Mouse (Mus musculus): Measurements from ENCODE around the gene Prpf19. TPM values are rescaled to one million over a fixed set of nuclear protein-coding genes. Genes with fewer than 3 reads are reported as not detected.

Prpf19 gene
- polyA plus RNA-seq, 1 experiment from 2014 or later: 43.5 TPM

DNA sequence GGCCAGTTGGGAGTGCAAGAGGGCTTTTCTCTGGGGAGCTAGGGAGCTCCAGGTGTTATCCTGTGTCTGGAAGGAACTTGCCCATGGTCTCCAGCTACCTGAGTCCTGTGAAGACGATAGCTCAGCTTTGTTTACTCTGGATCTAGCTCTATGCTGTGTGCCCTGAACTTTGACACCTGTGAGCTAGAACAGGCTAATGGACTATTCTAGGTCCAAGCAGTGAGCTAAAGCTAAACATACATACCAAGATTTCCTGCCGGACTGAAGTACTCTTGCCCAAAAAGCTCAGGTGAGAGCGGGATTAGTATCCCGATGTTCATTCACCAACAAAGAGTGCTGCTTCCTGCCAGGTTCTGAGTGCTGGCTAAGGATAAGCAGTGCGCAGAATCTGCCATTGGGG lies 9.5 kb downstream of the Prpf19 start:
- no peaks in the 10 kb centered on the region for H3K4me1 ChIP-seq (replicated peaks)
- H3K9me3 ChIP-seq: no peaks in the 10 kb centered on the region
- no peak for DNase-seq (ENCODE audit: low spot score)
- H3K27me3 ChIP-seq (ENCODE audit: insufficient read depth, poor library complexity, severe bottlenecking): no peaks in the 10 kb centered on the region
- peaks cover 96% of the 10 kb centered on the region for H3K36me3 ChIP-seq
- H3K27ac ChIP-seq: no peak overlapping the region
- 94% methylated on average over 5 of the region's 5 CpGs for WGBS
- H3K4me3 ChIP-seq: no peak overlapping the region

DNA sequence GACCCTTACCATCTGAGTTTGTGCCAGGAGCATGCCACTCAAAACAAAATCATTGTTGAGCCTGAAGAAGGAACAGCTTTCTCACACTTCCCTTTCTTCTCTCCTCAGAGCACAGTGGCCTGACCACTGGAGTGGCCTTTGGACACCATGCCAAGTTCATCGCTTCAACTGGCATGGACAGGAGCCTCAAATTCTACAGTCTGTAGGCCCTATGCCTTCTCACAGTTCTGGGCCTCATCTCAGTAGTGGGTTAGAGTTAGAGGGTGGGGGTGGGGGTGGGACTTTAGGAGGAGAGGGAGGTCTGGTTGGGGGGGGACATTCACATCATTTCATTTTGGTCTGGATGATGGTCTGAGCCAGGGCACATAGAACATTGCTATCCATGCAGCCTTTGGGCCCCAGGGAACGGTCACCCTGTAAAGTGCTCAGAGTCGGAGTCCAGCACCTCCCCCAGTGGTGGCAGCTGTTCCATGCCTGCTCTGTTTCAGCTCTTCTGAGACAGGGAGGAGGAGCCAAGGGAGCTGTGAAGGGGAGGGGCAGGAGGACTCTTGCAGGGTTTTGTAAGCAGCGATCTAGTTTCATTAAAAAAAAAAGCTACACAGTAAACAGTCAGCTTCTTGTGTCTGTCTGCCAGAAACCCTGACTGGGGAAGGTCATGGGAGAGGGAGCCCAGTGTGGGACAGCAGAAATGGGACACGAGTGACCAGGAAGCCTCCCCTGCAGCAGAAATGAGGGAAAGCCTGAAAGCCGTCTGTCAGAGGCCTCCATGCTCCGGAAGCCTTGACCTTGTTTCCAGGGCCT lies 10.1 kb downstream of the Prpf19 start:
- Histone ChIP-seq H3K4me1 (replicated peaks) (no peaks in the 10 kb centered on the region), H3K36me3 (peaks cover 89% of the 10 kb centered on the region), H3K9me3 (no peaks in the 10 kb centered on the region), H3K4me3 (no peak overlapping the region), H3K27me3 (ENCODE audit: insufficient read depth, poor library complexity, severe bottlenecking) (no peaks in the 10 kb centered on the region), H3K27ac (no peak overlapping the region)
- DNase-seq (ENCODE audit: low spot score): no peak
- WGBS: 73% methylated on average over 7 of the region's 7 CpGs

DNA sequence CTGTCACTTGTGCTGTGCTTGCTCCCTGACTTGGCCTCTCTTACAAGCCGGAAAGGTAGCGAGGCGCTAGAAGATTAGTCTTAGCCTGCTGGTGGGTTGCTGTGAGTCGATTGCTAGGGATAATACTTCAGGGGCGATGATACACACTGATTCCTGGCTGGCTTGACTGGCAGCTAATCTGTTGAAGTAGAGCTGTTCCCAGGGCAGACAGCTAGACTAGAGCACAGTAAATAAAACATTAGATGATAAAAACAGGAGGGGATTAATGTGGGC lies 10.6 kb downstream of the Prpf19 start:
- Histone ChIP-seq H3K36me3 (peaks cover 84% of the 10 kb centered on the region), H3K27me3 (ENCODE audit: insufficient read depth, poor library complexity, severe bottlenecking) (no peaks in the 10 kb centered on the region), H3K9me3 (no peaks in the 10 kb centered on the region), H3K4me1 (replicated peaks) (no peaks in the 10 kb centered on the region), H3K27ac (no peak overlapping the region), H3K4me3 (no peak overlapping the region)
- WGBS: 93% methylated on average over 5 of the region's 5 CpGs
- no peak for DNase-seq (ENCODE audit: low spot score)

DNA sequence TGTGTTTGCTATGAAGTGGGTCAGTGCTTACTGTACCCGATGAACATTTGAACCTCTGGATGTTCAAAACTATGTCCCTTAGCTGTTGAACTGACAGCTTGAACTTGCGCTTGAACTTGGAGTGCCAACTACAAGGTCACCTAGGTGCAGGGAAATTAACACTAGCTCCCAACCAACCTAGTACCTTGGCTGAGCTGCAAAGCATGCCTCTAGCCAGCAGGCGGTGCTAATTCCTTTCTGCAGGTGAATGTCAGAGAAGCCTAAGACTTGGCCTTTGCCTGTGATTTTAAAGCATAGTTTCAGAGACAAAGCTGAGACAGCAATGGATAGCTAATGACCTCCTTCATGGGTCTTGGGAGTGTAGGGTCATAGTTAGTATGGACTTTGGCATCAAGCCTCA lies 12.9 kb downstream of the Prpf19 start:
- Histone ChIP-seq H3K27ac (no peak overlapping the region), H3K36me3 (peaks cover 62% of the 10 kb centered on the region), H3K4me1 (replicated peaks) (no peaks in the 10 kb centered on the region), H3K4me3 (no peak overlapping the region), H3K9me3 (no peaks in the 10 kb centered on the region), H3K27me3 (ENCODE audit: insufficient read depth, poor library complexity, severe bottlenecking) (no peaks in the 10 kb centered on the region)
- WGBS: 59% methylated on average over 3 of the region's 3 CpGs
- DNase-seq (ENCODE audit: low spot score): peak; percentile 45

DNA sequence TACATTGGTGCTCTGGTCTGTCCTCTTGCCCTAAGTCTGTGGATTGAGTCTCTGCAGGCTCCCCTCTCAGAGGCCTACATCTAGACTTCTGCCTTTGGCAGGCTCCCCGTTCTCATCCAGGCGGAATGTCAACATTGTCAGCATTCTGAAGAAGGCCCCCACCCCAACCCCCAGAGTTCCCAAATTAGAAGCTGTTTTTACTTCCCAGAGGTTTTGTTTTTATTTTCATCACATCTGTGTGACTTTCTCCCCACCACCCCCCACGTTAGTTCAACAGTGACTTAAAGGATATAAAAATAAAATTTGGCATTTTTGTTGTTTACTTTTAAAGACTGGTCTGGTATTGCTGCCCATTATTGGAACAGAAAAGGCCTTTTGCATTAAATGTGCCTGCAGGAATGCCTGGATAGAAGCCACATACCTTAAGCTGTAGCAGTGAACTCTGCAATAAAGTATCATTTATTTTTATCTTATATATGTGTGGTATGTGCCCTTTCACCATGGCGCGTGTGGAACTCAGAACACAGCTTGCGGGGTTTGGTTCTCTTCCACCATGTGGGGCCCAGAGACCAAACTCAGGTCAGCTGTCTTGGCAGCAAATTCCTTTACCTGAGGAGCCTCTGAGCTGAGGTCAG lies 14.2 kb downstream of the Prpf19 start:
- Histone ChIP-seq H3K36me3 (peaks cover 49% of the 10 kb centered on the region), H3K4me1 (replicated peaks) (no peaks in the 10 kb centered on the region), H3K4me3 (no peak overlapping the region), H3K27me3 (ENCODE audit: insufficient read depth, poor library complexity, severe bottlenecking) (no peaks in the 10 kb centered on the region), H3K27ac (no peak overlapping the region), H3K9me3 (no peaks in the 10 kb centered on the region)
- WGBS: 84% methylated on average over 6 of the region's 6 CpGs
- no peak for DNase-seq (ENCODE audit: low spot score)

DNA sequence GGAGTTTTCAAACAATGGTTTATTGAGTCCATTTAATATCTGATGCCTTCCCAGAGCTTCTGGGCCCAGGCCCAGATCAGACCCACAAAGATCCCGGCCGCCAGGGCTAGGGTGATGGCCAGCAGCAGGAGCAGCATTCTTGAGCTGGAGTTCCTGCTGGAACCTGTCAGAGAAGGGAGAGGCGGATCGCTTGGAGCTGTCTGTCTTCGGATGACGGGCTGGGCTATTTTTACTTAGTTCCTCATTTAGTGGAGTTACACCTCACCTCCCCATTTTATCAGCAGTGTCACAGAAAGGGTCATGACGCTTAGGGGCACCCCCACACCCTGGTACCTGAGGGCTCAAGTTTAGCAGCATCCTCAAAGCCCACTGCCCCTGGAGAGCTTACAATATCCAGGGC lies 19.3 kb downstream of the Prpf19 start:
- H3K27ac ChIP-seq: no peak overlapping the region
- 80% methylated on average over 7 of the region's 7 CpGs for WGBS
- no peaks in the 10 kb centered on the region for H3K4me1 ChIP-seq (replicated peaks)
- no peaks in the 10 kb centered on the region for H3K27me3 ChIP-seq (ENCODE audit: insufficient read depth, poor library complexity, severe bottlenecking)
- H3K4me3 ChIP-seq: no peak overlapping the region
- H3K36me3 ChIP-seq: no peaks in the 10 kb centered on the region
- H3K9me3 ChIP-seq: no peaks in the 10 kb centered on the region
- no peak for DNase-seq (ENCODE audit: low spot score)

DNA sequence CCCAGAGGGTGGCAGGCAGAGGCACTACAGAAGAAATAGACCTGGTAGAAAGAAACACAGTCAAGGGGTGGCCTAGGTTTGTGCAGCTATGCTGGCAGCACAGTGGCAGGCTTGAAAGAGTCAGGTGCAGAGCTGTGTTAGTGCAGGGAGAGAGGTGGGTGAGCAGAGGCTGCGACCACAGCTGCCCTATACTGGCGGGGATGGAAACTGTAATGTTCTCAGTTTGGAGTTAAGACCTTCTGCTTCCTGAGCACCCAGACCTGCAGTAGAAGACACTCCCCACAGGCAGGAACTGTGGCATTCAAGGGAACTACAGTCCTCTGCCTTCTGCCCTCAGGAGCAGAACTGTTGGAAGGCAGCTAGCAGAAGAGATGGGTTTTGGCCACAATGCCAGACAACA lies 19.8 kb downstream of the Prpf19 start:
- Histone ChIP-seq H3K4me1 (replicated peaks) (no peaks in the 10 kb centered on the region), H3K27me3 (ENCODE audit: insufficient read depth, poor library complexity, severe bottlenecking) (no peaks in the 10 kb centered on the region), H3K27ac (no peak overlapping the region), H3K9me3 (no peaks in the 10 kb centered on the region), H3K4me3 (no peak overlapping the region), H3K36me3 (no peaks in the 10 kb centered on the region)
- 84% methylated on average over 2 of the region's 2 CpGs for WGBS
- DNase-seq (ENCODE audit: low spot score): no peak

DNA sequence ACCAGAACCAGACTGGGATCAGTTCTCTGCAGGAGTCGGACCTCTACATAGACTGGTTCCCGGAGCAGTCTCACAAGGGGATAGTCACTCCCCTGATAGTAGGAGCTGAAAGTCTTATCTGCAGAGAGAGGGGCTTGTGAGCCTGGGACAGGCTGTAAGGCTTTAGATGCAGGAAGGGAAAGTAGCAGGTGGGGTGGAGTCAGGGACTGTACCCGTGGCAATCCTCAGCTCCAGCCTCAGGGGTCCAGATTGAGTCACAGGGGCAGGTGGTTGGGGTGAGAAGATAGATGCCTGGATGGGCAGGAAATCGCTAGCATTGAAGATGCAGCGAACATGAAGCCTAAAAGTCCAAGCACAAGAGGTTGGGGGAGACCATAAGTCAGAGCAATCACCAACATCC lies 21.5 kb downstream of the Prpf19 start:
- no peak overlapping the region for H3K4me3 ChIP-seq
- WGBS: 67% methylated on average over 5 of the region's 5 CpGs
- H3K9me3 ChIP-seq: no peaks in the 10 kb centered on the region
- H3K4me1 ChIP-seq (replicated peaks): no peaks in the 10 kb centered on the region
- no peak overlapping the region for H3K27ac ChIP-seq
- no peak for DNase-seq (ENCODE audit: low spot score)
- H3K36me3 ChIP-seq: no peaks in the 10 kb centered on the region
- no peaks in the 10 kb centered on the region for H3K27me3 ChIP-seq (ENCODE audit: insufficient read depth, poor library complexity, severe bottlenecking)

DNA sequence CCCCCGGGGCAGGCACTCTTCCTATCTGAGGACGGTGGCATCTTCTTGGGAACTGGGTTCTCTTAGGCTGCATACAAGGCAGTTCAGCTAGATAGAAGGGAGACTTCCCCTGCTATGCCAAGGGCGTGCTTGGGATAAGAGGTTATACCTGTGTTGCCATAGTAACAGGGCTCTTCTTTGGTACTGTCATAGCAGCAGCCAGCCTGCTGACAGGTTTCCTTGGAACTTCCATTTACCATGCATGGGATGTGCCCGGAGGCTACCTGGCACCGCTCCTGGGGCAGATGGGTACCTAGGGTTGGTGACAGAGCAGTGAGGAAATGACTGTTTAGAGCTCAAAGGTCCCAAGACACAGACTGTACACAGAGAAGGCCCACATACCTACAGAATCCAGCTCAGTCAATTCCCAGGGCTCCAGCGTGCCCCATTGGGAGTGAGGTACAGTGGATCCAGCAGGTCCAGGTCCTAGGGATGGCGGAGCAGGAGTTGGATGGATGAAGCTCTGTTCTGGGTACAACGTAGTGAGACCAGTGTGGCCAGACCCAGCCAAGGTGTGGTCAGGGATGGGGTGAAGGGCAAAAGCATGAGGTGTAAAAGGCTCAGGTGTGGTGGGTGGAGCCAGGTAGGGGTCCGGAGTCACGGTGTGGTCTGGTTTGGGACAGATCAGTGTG lies 23.4 kb downstream of the Prpf19 start:
- no peak for DNase-seq (ENCODE audit: low spot score)

DNA sequence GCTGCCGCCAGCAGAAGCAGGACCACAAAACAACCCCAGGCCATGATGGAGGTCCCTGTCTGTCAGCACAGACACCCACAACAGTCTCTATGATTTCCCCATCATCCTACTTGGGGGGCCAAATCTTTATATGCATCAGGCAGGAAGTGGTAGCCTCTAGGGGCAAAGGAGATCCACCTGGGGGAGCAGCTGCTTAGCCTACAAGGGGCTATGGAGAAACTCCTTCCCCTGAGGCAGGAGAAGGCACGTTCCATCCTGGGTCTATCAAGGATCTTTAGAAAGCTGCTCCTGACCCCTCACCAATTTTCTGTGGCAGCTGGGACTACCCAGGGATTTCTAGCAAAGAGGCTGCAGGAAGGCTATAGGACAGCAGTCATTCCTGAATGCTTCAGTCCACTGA lies 25.5 kb downstream of the Prpf19 start, which contains the start of gene Zp1:
Gene Zp1, minus strand, starts transcription at position 101 of the 400 bp plus-strand sequence.
- 73% methylated on average over 2 of the region's 2 CpGs for WGBS
- H3K27ac ChIP-seq: no peak within 1 kb of the TSS
- H3K9me3 ChIP-seq: no peaks in the 10 kb centered on the region
- no peaks in the 10 kb centered on the region for H3K36me3 ChIP-seq
- no peaks in the 10 kb centered on the region for H3K27me3 ChIP-seq (ENCODE audit: insufficient read depth, poor library complexity, severe bottlenecking)
- H3K4me1 ChIP-seq (replicated peaks): peaks cover under 1% of the 10 kb centered on the region; the same call in 1 of the 2 replicates
- H3K4me3 ChIP-seq: no peak within 1 kb of the TSS
- no peak for DNase-seq (ENCODE audit: low spot score)

More for the DNA sequence above, 23.4 kb downstream of the Prpf19 start:
- Histone ChIP-seq H3K27ac (no peak overlapping the region), H3K27me3 (ENCODE audit: insufficient read depth, poor library complexity, severe bottlenecking) (no peaks in the 10 kb centered on the region), H3K9me3 (no peaks in the 10 kb centered on the region), H3K36me3 (no peaks in the 10 kb centered on the region), H3K4me1 (replicated peaks) (no peaks in the 10 kb centered on the region), H3K4me3 (no peak overlapping the region)
- WGBS: 89% methylated on average over 10 of the region's 10 CpGs

DNA sequence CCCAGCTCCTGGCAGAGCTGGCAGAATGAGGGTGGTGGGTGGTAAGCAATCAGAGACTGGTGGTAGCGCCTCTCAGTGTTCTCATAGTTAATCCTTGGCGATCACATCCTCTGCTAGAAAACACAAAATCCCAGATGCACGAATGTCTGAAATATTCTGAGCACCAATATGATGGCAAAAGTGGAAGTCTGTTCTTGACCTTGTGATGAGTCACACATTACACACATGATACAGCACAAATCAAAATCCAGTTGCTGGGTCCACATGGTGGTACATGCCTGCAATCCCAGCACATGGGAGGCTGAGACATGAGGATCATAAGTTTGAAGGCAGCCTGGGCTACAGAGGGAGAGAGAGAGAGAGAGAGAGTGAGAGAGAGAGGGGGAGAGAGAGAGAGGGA lies 26.0 kb downstream of the Prpf19 start:
- DNase-seq (ENCODE audit: low spot score): no peak
- Histone ChIP-seq H3K4me1 (replicated peaks) (peaks cover 6% of the 10 kb centered on the region), H3K27me3 (ENCODE audit: insufficient read depth, poor library complexity, severe bottlenecking) (no peaks in the 10 kb centered on the region), H3K27ac (no peak overlapping the region), H3K36me3 (no peaks in the 10 kb centered on the region), H3K9me3 (no peaks in the 10 kb centered on the region), H3K4me3 (no peak overlapping the region)
- 79% methylated on average over 3 of the region's 3 CpGs for WGBS

DNA sequence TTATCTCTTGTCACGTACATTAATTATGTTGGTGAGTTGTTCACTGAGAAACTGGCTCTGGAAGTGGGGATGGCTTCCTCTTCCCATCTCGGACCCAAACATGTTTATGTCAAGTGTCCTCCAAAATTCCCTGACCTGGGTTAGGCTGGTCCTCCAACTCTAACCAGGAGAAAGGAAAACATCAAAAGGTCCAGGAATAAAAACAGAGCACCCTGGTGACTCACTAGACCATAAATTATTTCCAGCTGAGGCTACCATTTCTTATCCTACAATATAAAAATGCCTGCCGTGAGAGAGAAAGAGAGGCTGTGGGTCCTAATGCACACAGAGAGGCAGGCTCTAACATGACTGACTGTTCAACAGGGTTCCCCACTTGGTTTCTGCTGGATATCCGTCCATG lies 29.2 kb downstream of the Prpf19 start:
- no peak overlapping the region for H3K4me3 ChIP-seq
- H3K27ac ChIP-seq: no peak overlapping the region
- peaks cover 17% of the 10 kb centered on the region for H3K4me1 ChIP-seq (replicated peaks)
- DNase-seq (ENCODE audit: low spot score): no peak
- H3K36me3 ChIP-seq: no peaks in the 10 kb centered on the region
- no peaks in the 10 kb centered on the region for H3K9me3 ChIP-seq
- WGBS: 65% methylated on average over 4 of the region's 4 CpGs
- H3K27me3 ChIP-seq (ENCODE audit: insufficient read depth, poor library complexity, severe bottlenecking): no peaks in the 10 kb centered on the region

DNA sequence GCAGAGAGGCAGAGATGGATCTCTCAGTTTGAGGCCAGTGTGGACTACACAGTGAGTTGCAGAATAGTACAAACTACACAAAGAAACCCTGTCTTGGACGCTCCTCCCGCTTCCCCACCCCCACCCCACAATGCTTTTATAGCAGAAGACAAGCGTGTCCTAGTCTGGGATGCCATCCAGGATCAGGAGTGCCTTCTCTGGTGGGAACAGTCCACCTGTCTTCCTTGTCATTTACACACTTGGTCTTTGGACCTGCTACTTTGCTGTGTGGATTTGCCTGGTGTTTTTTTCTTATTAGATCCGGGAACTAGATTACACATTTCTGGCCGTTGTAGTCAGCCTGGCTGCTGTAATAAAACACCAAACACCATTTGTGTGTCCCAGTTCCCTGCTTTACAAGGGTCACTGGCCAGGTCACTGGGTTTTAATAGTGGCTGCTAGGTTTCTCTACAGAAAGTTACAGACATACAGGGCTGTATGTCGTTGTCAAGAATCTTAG lies 31.1 kb downstream of the Prpf19 start:
- H3K9me3 ChIP-seq: no peaks in the 10 kb centered on the region
- WGBS: 25% methylated on average over 6 of the region's 6 CpGs
- H3K4me1 ChIP-seq (replicated peaks): peaks cover 17% of the 10 kb centered on the region
- peak; percentile 36 for DNase-seq (ENCODE audit: low spot score)
- no peaks in the 10 kb centered on the region for H3K27me3 ChIP-seq (ENCODE audit: insufficient read depth, poor library complexity, severe bottlenecking)
- H3K36me3 ChIP-seq: no peaks in the 10 kb centered on the region
- no peak overlapping the region for H3K4me3 ChIP-seq
- peak overlapping the region; percentile 83 for H3K27ac ChIP-seq
